Mouse (Mus musculus) forebrain, embryonic 11.5 days (tissue): ENCODE measurements around the gene Ica1. TPM values are rescaled to one million over a fixed set of nuclear protein-coding genes. Genes with fewer than 3 reads are reported as not detected.
A peak's percentile ranks its signal among the peaks of the same experiment; 100 is the strongest.

ENCODE experiments used
- ATAC-seq: fragments of 200-750 bp; cut with Nextera tagmentation; replicated peaks from 2 replicates; pipeline ENCODE4 v1.8.0; 2017; ENCODE audit warnings: moderate TSS enrichment; ENCODE audit not compliant: low FRiP score
- DNase-seq: peaks from one replicate; pipeline ENCODE4 v3.0.0-alpha.2; 2017; ENCODE audit warnings: low spot score
- H3K27ac ChIP-seq: fragments of 300-500 bp; sonication (generic); 2 replicates; pipeline ENCODE4 v1.5.1; 2014; ENCODE audit warnings: low read depth, low read length
- H3K27me3 ChIP-seq: fragments of 300-500 bp; sonication (generic); 2 replicates; pipeline ENCODE4 v1.6.1; 2014; ENCODE audit warnings: mild to moderate bottlenecking, low read length, mixed read lengths; ENCODE audit not compliant: control insufficient read depth, insufficient read depth
- H3K36me3 ChIP-seq: fragments of 300-500 bp; sonication (generic); 2 replicates; pipeline ENCODE4 v1.6.1; 2014; ENCODE audit warnings: mild to moderate bottlenecking, low read length, moderate library complexity, mixed read lengths; ENCODE audit not compliant: control insufficient read depth, insufficient read depth
- H3K4me1 ChIP-seq: fragments of 300-500 bp; sonication (generic); replicated peaks from 2 replicates; pipeline ENCODE4 v1.6.1; 2014; ENCODE audit warnings: low read length, mixed read lengths; ENCODE audit not compliant: control insufficient read depth, insufficient read depth
- H3K4me2 ChIP-seq: fragments of 300-500 bp; sonication (generic); 2 replicates; pipeline ENCODE4 v1.6.1; 2014; ENCODE audit warnings: low read depth, mild to moderate bottlenecking, low read length, moderate library complexity, mixed read lengths; ENCODE audit not compliant: severe bottlenecking
- H3K4me3 ChIP-seq: fragments of 300-500 bp; sonication (generic); 2 replicates; pipeline ENCODE4 v1.5.1; 2014; ENCODE audit warnings: low read depth, low read length
- H3K9ac ChIP-seq: fragments of 300-500 bp; sonication (generic); 2 replicates; pipeline ENCODE4 v1.6.1; 2014; ENCODE audit warnings: low read length
- H3K9me3 ChIP-seq: fragments of 300-500 bp; sonication (generic); 2 replicates; pipeline ENCODE4 v1.6.1; 2016; ENCODE audit warnings: low read length, mixed read lengths; ENCODE audit not compliant: control insufficient read depth
- WGBS: fragments of 180-500 bp; shearing (Covaris S2); extraction: QIAGEN DNeasy Blood & Tissue Kit; methylation state at CpG from one replicate; pipeline ENCODE4 v1.1.7; 2014; 5-methylcytosine and 5-hydroxymethylcytosine counted together
- polyA plus RNA-seq: library from polyadenylated mRNA; unstranded; fragments of >200 nt; fragmentation: Nextera tagmentation; extraction: Ambion mirVana; gene quantifications from 2 replicates; pipeline ENCODE4 v1.2.1, GENCODE M21; 2014

The Ica1 gene
- polyA plus RNA-seq, 1 experiment from 2014 or later: 13.2 TPM

DNA sequence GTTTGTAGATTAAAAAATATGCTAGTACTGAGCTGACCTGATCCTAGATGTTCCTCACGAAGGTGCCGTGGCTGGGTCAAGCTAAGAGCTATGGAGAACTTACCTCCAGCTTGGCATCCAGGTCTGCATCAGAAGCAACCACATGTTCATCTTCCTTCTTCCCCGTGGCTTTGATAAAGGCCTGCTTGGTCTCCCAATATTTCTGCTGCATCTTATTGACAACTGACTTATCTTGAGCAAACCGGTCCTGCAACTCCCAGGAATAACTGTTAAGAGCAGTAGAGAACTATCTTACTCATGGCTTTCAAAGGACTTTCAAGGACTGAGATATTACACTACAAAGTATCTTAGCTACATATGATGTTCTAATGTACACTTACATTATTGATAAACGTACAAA lies 23.8 kb downstream of the Ica1 start:
- H3K4me2 ChIP-seq: no peak overlapping the region
- H3K27me3 ChIP-seq: no peaks in the 10 kb centered on the region
- H3K9me3 ChIP-seq: no peaks in the 10 kb centered on the region
- 93% methylated on average over 5 of the region's 5 CpGs for WGBS
- DNase-seq (no peak), ATAC-seq (no peak)
- no peaks in the 10 kb centered on the region for H3K4me1 ChIP-seq
- no peaks in the 10 kb centered on the region for H3K36me3 ChIP-seq
- H3K27ac ChIP-seq: no peak overlapping the region
- H3K4me3 ChIP-seq: no peak overlapping the region
- no peak overlapping the region for H3K9ac ChIP-seq

DNA sequence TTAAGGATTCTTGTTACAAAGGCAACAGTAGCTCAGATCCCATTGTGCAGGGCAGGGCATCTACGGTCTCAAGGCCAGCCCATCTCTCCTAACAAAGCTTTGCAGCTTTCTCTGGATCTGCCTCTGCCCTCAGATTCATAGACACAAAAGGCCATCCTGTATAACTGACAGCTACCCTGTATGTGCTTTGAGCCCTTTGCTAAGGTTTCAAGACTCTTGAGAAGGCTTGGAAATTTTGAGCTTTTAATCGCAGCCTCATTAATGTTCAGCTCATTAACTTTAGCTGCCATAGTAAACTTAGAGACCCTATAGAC lies 24.6 kb downstream of the Ica1 start:
- WGBS: 37% methylated on average over 2 of the region's 2 CpGs
- Histone ChIP-seq H3K27me3 (no peaks in the 10 kb centered on the region), H3K9ac (no peak overlapping the region), H3K4me2 (no peak overlapping the region), H3K4me3 (no peak overlapping the region), H3K36me3 (no peaks in the 10 kb centered on the region), H3K4me1 (no peaks in the 10 kb centered on the region), H3K27ac (no peak overlapping the region), H3K9me3 (no peaks in the 10 kb centered on the region)
- ATAC-seq (peak; percentile 55; the same call in 1 of the 2 replicates), DNase-seq (no peak)

DNA sequence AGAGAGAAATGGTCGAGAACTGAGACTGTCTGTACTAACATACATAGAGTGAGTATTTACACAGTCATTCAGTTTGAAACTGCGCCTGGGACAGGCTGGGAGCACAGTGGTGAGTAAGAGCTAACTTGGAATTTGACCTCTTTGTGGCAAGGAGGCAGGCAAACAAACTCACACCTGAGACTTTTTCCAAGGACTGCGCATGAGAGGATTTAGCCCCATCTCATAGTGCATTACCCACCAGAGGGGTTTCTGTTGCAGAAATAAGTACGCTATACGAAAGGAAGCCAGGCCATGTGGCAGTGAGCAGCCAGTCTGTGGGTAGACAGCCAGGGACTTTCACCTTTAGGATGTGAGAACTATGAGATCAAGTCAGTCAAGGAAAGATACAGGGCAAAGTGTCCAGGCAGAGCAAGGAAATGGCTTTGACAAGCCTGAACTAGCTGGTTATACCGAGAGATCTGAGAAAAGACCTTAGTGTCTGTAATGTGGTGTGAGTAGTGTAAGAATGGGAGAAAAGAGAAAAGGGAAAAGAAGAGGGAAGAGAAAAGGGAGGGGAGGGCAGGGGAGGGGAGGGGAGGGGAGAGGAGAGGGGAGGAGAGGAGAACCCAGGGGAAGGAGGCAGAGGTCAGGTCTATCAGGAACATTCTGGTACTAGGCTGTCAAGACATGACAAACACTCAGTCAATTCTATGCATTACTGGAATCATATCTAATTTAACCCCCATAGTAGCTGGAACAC lies 25.1 kb downstream of the Ica1 start:
- Histone ChIP-seq H3K27me3 (no peaks in the 10 kb centered on the region), H3K9ac (no peak overlapping the region), H3K4me3 (no peak overlapping the region), H3K4me1 (no peaks in the 10 kb centered on the region), H3K4me2 (no peak overlapping the region), H3K36me3 (no peaks in the 10 kb centered on the region), H3K27ac (no peak overlapping the region), H3K9me3 (no peaks in the 10 kb centered on the region)
- no peak for ATAC-seq
- DNase-seq: no peak
- 80% methylated on average over 6 of the region's 6 CpGs for WGBS

DNA sequence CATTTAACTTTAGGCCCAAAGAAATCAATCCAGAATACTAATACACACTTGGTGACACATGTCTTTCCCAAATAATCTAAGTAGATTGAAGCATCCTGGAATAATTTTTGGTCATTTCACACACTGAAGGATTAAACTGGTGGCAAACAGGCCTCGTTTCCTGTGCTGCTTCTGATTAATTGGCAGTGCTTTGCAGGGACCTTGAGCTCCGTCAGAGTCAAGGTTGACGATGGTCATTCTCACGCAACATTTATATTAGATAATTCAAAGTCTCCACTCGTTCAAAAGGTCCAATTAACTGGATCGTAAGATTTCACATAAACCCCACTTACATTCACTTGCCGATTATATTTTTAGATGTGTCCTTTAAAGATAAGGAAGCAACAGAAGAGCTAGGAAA lies 33.4 kb downstream of the Ica1 start:
- no peak overlapping the region for H3K9ac ChIP-seq
- ATAC-seq (no peak), DNase-seq (no peak)
- H3K27me3 ChIP-seq: no peaks in the 10 kb centered on the region
- no peak overlapping the region for H3K27ac ChIP-seq
- WGBS: 85% methylated on average over 7 of the region's 7 CpGs
- no peaks in the 10 kb centered on the region for H3K36me3 ChIP-seq
- peaks cover 2% of the 10 kb centered on the region; the same call in 1 of the 2 replicates for H3K4me1 ChIP-seq
- H3K9me3 ChIP-seq: no peaks in the 10 kb centered on the region
- H3K4me2 ChIP-seq: no peak overlapping the region
- H3K4me3 ChIP-seq: no peak overlapping the region

DNA sequence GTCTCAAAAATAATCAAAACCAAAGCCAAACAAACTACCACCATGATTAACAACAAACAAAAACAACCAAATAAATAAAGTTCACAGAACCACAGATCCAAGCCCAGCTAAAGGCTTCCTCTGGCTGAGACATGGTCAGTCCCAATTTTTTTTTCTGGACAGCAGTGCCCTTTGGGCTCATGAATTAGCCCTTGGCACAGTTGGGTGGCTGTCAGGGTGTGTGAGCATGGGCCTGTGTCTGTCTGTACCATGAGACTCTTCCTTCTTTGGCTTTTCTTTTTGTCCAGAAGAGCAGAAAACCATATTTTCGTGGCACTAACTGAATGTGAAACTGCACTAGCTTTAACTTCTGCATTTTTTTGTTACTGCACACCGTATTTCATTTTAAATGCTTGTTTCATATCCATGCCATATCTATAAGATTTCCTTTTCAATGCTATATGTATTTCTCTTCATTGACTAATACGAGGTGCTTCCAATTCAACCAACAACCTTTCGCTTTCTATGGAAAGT lies 34.0 kb downstream of the Ica1 start:
- H3K9ac ChIP-seq: no peak overlapping the region
- H3K4me1 ChIP-seq: peaks cover 2% of the 10 kb centered on the region; the same call in 1 of the 2 replicates
- no peak overlapping the region for H3K4me3 ChIP-seq
- H3K36me3 ChIP-seq: no peaks in the 10 kb centered on the region
- H3K27me3 ChIP-seq: no peaks in the 10 kb centered on the region
- no peak overlapping the region for H3K27ac ChIP-seq
- ATAC-seq (no peak), DNase-seq (no peak)
- H3K9me3 ChIP-seq: no peaks in the 10 kb centered on the region
- 88% methylated on average over 4 of the region's 4 CpGs for WGBS
- H3K4me2 ChIP-seq: no peak overlapping the region

- DNase-seq: no peak
- no peaks in the 10 kb centered on the region for H3K27me3 ChIP-seq
- H3K4me2 ChIP-seq: no peak overlapping the region
- H3K9ac ChIP-seq: no peak overlapping the region
- no peak overlapping the region for H3K27ac ChIP-seq
- no peaks in the 10 kb centered on the region for H3K9me3 ChIP-seq
- no peak overlapping the region for H3K4me3 ChIP-seq
- ATAC-seq: no peak
- 25% methylated on average over 3 of the region's 3 CpGs for WGBS
- H3K36me3 ChIP-seq: no peaks in the 10 kb centered on the region
- H3K4me1 ChIP-seq: peaks cover 2% of the 10 kb centered on the region; the same call in 1 of the 2 replicates
These were observed 35.8 kb downstream of the Ica1 start for GRCm38 (mm10) chr6:8742449-8742848.

DNA sequence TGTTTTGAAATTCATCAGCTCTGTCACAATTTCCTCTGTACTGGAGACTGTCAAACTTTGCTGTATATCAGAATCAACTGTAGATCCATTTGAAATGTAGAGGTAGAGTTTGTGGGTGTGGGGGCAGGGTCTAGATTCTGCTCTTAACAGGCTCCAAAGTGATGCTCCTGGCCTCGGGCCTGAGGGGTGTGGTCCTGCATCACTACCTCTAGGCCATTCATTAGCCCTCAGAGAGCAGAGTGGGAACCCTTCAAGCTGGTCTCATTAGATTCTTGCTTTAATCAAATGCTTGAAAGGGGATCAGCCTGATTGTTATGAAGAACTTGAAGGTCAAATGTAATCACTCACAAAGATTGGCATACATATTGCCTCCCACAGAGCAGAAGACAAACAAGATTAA lies 36.6 kb downstream of the Ica1 start:
- H3K36me3 ChIP-seq: no peaks in the 10 kb centered on the region
- H3K4me1 ChIP-seq: peaks cover 2% of the 10 kb centered on the region; the same call in 1 of the 2 replicates
- 0 out of 2 replicates have a peak, but pooled peaks have one; percentile 46 for ATAC-seq
- no peak for DNase-seq
- no peak overlapping the region for H3K4me2 ChIP-seq
- no peak overlapping the region for H3K27ac ChIP-seq
- 17% methylated on average over 1 of the region's 1 CpGs for WGBS
- H3K4me3 ChIP-seq: no peak overlapping the region
- no peaks in the 10 kb centered on the region for H3K9me3 ChIP-seq
- H3K9ac ChIP-seq: no peak overlapping the region
- H3K27me3 ChIP-seq: no peaks in the 10 kb centered on the region

DNA sequence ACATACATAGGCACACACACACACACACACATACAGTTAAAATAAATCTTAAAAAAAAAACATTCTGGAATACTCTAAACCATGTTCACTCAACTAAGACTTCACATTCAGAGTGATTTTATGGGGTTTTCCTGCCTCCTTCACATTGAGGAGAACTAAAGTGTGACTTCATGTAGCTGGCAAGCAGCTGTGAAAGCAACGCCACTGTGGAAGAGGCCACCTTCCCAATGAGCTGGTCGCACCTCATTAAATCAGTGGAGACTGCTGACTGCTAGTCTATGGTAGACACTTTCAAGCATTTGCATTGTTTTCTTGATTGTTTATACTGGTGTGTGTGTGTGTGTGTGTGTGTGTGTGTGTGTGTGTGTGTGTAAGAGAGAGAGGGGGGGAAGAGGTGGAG lies 38.2 kb downstream of the Ica1 start:
- Histone ChIP-seq H3K4me1 (peaks cover 2% of the 10 kb centered on the region; the same call in 1 of the 2 replicates), H3K4me2 (no peak overlapping the region), H3K36me3 (no peaks in the 10 kb centered on the region), H3K27me3 (no peaks in the 10 kb centered on the region), H3K9ac (no peak overlapping the region), H3K4me3 (no peak overlapping the region), H3K9me3 (no peaks in the 10 kb centered on the region), H3K27ac (no peak overlapping the region)
- ATAC-seq (no peak), DNase-seq (no peak)
- WGBS: 74% methylated on average over 2 of the region's 2 CpGs

DNA sequence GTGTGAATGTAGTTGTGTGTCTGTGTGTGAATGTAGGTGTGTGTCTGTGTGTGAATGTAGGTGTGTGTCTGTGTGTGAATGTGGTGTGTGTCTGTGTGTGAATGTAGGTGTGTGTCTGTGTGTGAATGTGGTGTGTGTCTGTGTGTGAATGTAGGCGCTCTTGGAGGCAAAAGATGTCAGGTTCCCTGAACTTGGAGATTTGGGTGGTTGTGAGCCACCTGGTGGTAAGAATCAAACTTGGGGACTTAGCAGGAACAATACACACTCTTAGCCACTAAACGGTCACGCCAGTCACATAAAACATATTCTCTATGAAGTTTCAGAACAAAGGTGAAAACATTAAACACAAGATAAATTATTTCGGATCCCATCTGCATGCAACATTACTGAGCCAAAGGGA lies 39.9 kb downstream of the Ica1 start:
- Histone ChIP-seq H3K27me3 (no peaks in the 10 kb centered on the region), H3K36me3 (no peaks in the 10 kb centered on the region), H3K9me3 (no peaks in the 10 kb centered on the region), H3K4me3 (no peak overlapping the region), H3K4me1 (peaks cover 2% of the 10 kb centered on the region; the same call in 1 of the 2 replicates), H3K4me2 (no peak overlapping the region), H3K9ac (no peak overlapping the region), H3K27ac (no peak overlapping the region)
- ATAC-seq: no peak
- DNase-seq: no peak
- 72% methylated on average over 4 of the region's 4 CpGs for WGBS
